Mouse (Mus musculus): ENCODE results near the gene Susd5. TPM values are rescaled to one million over a fixed set of nuclear protein-coding genes. Genes with fewer than 3 reads are reported as not detected.
"Not testable (repeated sequence)": the region's sequence is repeated elsewhere in the genome, so short reads cannot be mapped to it uniquely, and the experiment has no call there.

Susd5 gene
- total RNA-seq, 2 experiments from 2014 or later: 12.7 to 16.9 TPM

GRCm38 (mm10) chr9:114052031-114052430 is 4.9 kb upstream of the Susd5 start:
- intact Hi-C loops (cut with DNase I): loop anchor here (10.0 kb wide), 1 partner anchor 63 kb away; no protein-coding TSS in a partner anchor
- no peak for DNase-seq (ENCODE audit: low spot score in 2 of 2)

- DNase-seq (ENCODE audit: low spot score in 2 of 2): no peak
- intact Hi-C loops (cut with DNase I): loop anchor here (10.0 kb wide), 1 partner anchor 62 kb away; no protein-coding TSS in a partner anchor
Measured at GRCm38 (mm10) chr9:114052866-114053265, 4.1 kb upstream of the Susd5 start.

- no peak for DNase-seq (ENCODE audit: low spot score in 2 of 2)
- intact Hi-C loops (cut with DNase I): no loop called here
Measured at GRCm38 (mm10) chr9:114068494-114069053, 11.6 kb downstream of the Susd5 start.

- intact Hi-C loops (cut with DNase I): no loop called here
Measured at GRCm38 (mm10) chr9:114069372-114069771, 12.4 kb downstream of the Susd5 start.

DNA sequence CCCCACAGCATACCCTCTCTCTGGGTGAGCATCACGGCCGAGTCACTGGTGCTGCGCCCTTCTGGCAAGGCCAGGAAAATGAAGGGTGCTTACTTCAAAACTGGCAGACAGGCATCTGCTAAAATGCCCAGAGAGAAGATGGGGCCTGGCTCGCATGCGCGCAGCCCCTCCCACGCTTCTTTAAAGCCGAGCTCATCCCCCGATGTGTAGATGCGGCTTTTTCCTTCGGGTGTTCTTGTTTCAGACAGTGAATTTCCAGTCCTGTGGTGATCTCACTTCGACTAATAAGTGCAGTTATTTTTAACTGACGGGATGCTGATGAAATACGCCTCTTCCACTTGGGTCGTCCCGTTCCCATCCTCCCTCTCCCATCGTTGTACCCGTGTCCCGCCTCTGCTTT is 16.7 kb downstream of the Susd5 start:
- intact Hi-C loops (cut with DNase I): no loop called here
- DNase-seq (ENCODE audit: low spot score in 2 of 2): peak; percentile 58 to 60

More at GRCm38 (mm10) chr9:114069372-114069771, 12.4 kb downstream of the Susd5 start:
- DNase-seq (ENCODE audit: low spot score in 2 of 2): no peak

- DNase-seq (ENCODE audit: low spot score in 2 of 2): no peak
- intact Hi-C loops (cut with DNase I): no loop called here
Measured at GRCm38 (mm10) chr9:114086422-114086821, 29.5 kb downstream of the Susd5 start.

GRCm38 (mm10) chr9:114087106-114087815 is 30.3 kb downstream of the Susd5 start:
- DNase-seq (ENCODE audit: low spot score in 2 of 2): no peak
- intact Hi-C loops (cut with DNase I): no loop called here

DNA sequence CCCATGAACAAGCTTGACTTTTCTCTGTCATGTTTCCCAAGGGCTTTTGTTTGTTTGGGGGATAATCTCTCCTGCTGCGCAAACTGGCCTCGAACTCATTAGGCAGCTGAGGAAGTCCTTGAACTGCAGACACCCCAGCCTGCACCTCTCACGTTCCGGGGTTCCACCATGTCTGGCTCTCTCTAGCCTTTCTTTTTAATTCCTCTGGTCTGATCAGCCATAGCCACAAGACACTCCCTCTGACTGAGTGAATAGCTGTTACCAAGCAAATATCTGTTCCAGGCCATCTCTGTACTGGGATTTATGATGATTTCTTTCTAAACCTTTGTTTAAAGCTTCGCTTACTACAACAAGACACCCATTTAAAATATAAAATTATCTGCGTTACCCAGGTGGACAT is 31.9 kb downstream of the Susd5 start:
- intact Hi-C loops (cut with DNase I); DNase-seq (ENCODE audit: low spot score in 2 of 2): not testable (repeated sequence)

- intact Hi-C loops (cut with DNase I): not testable (repeated sequence)
- peak; percentile 46 for DNase-seq (ENCODE audit: low spot score in 2 of 2)
Measured at GRCm38 (mm10) chr9:114092188-114092587, 35.2 kb downstream of the Susd5 start.

GRCm38 (mm10) chr9:114094854-114095253 is 37.9 kb downstream of the Susd5 start:
- no peak for DNase-seq (ENCODE audit: low spot score in 2 of 2)
- intact Hi-C loops (cut with DNase I): no loop called here

GRCm38 (mm10) chr9:114098716-114099302 is 41.9 kb downstream of the Susd5 start:
- DNase-seq (ENCODE audit: low spot score in 2 of 2): no peak
- intact Hi-C loops (cut with DNase I): no loop called here

DNA sequence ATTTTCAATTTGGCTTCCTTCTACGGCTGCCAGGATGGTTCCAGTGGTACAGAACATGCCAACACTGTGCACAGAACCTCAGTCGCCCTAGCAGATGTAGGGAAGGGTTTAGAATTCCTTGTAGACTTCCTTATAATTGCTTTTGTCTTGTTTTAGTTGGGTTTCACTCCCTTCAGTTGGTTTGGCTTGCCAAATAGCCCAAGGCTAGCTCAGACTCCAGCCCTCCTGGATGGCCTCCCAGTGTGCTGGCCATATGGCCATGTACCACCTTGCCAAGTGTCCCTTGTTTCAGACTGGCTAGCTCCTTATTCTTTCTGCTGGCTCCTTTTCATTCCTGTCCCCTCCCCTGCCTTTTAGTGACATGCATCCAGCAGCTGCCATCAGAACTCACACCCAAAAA is 53.3 kb downstream of the Susd5 start:
- intact Hi-C loops (cut with DNase I): loop anchor here (5.0 to 10.0 kb wide), 2 partner anchors 55 to 118 kb away; partner anchors contain the start of gene Susd5
- no peak for DNase-seq (ENCODE audit: low spot score in 2 of 2)

DNA sequence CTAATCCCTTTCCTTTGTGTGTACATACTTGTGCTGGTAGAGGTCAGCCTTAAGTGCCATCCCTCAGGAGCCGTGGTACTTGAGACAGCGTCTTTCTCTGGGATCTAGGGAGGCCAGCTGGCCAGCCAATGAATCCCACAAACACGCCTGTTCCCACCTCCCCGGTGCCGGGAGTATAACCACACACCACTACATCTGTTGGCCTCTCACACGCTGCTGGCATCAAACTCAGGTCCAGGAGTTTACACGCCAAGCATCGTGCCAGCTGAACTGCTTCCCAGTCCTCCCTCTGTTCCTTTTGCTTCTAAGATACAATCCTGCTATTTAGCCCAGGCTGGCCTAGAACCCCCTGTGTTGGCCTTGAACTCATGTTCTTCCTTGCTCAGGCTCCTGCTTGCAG is 54.2 kb downstream of the Susd5 start:
- intact Hi-C loops (cut with DNase I): loop anchor here (5.0 to 10.0 kb wide), 2 partner anchors 56 to 119 kb away; partner anchors contain the start of gene Susd5
- DNase-seq (ENCODE audit: low spot score in 2 of 2): no peak

GRCm38 (mm10) chr9:114112226-114112625 is 55.3 kb downstream of the Susd5 start:
- intact Hi-C loops (cut with DNase I): loop anchor here (5.0 to 10.0 kb wide), 2 partner anchors 57 to 120 kb away; partner anchors contain the start of gene Susd5
- DNase-seq (ENCODE audit: low spot score in 2 of 2): no peak

DNA sequence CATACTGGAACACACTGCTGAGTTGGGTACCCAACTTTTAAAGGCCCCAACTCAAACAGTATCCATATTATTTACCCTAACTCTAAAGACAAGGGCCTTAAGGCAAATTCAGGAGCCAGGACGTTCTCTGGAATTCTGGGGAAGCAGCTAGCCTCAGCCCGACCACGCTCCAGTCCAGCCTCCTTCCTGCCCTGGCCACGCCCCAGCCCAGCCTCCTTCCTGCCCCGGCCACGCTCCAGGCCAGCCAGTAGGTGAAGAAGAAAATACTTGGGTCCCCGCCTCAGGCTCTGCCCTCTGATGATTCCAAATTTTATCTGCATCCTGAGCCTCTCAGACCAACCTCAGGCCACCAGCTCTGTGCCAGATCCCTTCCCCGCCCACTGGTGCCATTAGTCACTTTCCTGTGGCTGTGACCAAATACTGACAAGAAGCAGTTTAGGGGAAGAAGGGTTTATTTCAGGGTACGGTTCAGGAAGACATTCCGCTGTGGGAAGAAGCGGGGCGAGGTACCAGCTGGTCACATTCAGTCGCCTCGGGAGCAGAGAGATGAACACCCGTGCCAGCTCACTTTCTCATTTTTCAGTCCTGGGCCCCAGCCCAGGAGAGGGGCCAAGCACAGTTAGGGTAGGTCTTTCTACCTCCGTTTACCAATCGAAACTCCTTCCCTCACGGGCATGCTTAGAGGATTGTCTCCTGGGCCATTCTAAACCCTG is 57.1 kb downstream of the Susd5 start:
- DNase-seq (ENCODE audit: low spot score in 2 of 2): no peak
- intact Hi-C loops (cut with DNase I): loop anchor here (5.0 to 10.0 kb wide), 2 partner anchors 59 to 122 kb away; partner anchors contain the start of gene Susd5

GRCm38 (mm10) chr9:114116672-114117071 is 59.7 kb downstream of the Susd5 start:
- peak; percentile 77 to 85 for DNase-seq (ENCODE audit: low spot score in 2 of 2)
- intact Hi-C loops (cut with DNase I): loop anchor here (10.0 kb wide), 1 partner anchor 62 kb away; the partner anchor contains the start of gene Susd5

- not testable (repeated sequence) for DNase-seq (ENCODE audit: low spot score in 2 of 2)
- intact Hi-C loops (cut with DNase I): loop anchor here (10.0 kb wide), 1 partner anchor 192 kb away; no protein-coding TSS in a partner anchor
Measured at GRCm38 (mm10) chr9:114122862-114123261, 65.9 kb downstream of the Susd5 start.

DNA sequence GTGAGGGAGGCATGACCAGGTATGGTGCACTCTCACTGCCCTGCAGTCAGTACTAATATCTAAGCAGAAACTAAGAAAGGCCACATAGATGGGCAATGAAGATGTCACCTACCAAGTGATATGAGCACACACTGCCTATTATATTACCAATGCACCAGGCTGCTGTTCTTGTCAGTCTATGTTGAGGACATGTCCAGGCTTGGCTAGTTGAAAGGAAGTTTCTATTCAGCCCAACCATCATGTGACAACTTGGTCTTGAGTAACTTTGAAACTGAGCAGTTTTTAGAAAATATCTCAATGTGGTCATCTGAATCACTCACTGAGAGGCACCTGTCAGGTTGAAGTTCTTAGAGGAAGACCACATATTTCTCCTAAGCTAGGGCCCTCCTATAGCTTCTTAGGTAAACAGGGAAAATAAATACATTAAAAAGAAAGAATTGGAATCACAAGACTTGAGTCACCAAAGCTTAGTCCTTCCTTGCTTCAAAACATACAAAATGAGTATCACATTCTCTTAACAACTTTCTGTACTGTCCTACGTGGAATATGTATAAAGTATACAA is 72.4 kb downstream of the Susd5 start:
- intact Hi-C loops (cut with DNase I): loop anchor here (10.0 kb wide), 1 partner anchor 185 kb away; no protein-coding TSS in a partner anchor
- not testable (repeated sequence) for DNase-seq (ENCODE audit: low spot score in 2 of 2)

Measured in left cerebral cortex, postnatal 14 days (tissue).